Mouse (Mus musculus) intestine, embryonic 14.5 days (tissue): ENCODE measurements around the gene Pfkfb3. TPM values are rescaled to one million over a fixed set of nuclear protein-coding genes. Genes with fewer than 3 reads are reported as not detected.

Experiments used
- ATAC-seq: fragments of 200-750 bp; cut with Nextera tagmentation; replicated peaks from 2 replicates; pipeline ENCODE4 v1.8.0; 2017; ENCODE audit warnings: low read depth, moderate number of reproducible peaks, moderate TSS enrichment, moderate library complexity; ENCODE audit not compliant: low FRiP score, low TSS enrichment
- DNase-seq: peaks from one replicate; pipeline ENCODE4 v3.0.0-alpha.2; 2018; ENCODE audit warnings: low spot score
- H3K27ac ChIP-seq: fragments of 300-500 bp; sonication (generic); 2 replicates; pipeline ENCODE4 v1.5.1; 2014; ENCODE audit warnings: low read depth, mild to moderate bottlenecking, control low read depth
- H3K27me3 ChIP-seq: fragments of 300-500 bp; sonication (generic); replicated peaks from 2 replicates; pipeline ENCODE4 v1.6.1; 2014; ENCODE audit warnings: low read length, control low read depth; ENCODE audit not compliant: control insufficient read depth, insufficient read depth
- H3K36me3 ChIP-seq: fragments of 300-500 bp; sonication (generic); 2 replicates; pipeline ENCODE4 v1.6.1; 2014; ENCODE audit warnings: low read length, control low read depth; ENCODE audit not compliant: control insufficient read depth, insufficient read depth
- H3K4me1 ChIP-seq: fragments of 300-500 bp; sonication (generic); replicated peaks from 2 replicates; pipeline ENCODE4 v1.6.1; 2014; ENCODE audit warnings: low read length, control low read depth, mixed read lengths; ENCODE audit not compliant: control insufficient read depth, insufficient read depth
- H3K4me2 ChIP-seq: fragments of 300-500 bp; sonication (generic); 2 replicates; pipeline ENCODE4 v1.6.1; 2014; ENCODE audit warnings: low read length
- H3K4me3 ChIP-seq: fragments of 300-500 bp; sonication (generic); 2 replicates; pipeline ENCODE4 v1.5.1; 2014; ENCODE audit warnings: low read depth, low read length, control low read depth, mixed read lengths
- H3K9ac ChIP-seq: fragments of 300-500 bp; sonication (generic); 2 replicates; pipeline ENCODE4 v1.6.1; 2014; ENCODE audit warnings: mild to moderate bottlenecking, low read length
- H3K9me3 ChIP-seq: fragments of 300-500 bp; sonication (generic); 2 replicates; pipeline ENCODE4 v1.6.1; 2016; ENCODE audit warnings: low read length, control low read depth; ENCODE audit not compliant: control insufficient read depth
- WGBS: fragments of 180-500 bp; shearing (Covaris S2); extraction: QIAGEN DNeasy Blood & Tissue Kit; methylation state at CpG from one replicate; pipeline ENCODE4 v1.1.7; 2014; 5-methylcytosine and 5-hydroxymethylcytosine counted together
- polyA plus RNA-seq: library from polyadenylated mRNA; unstranded; fragments of >200 nt; fragmentation: Nextera tagmentation; extraction: Ambion mirVana; gene quantifications from 2 replicates; pipeline ENCODE4 v1.2.1, GENCODE M21; 2014

Gene Pfkfb3
- polyA plus RNA-seq, 1 experiment from 2014 or later, result 18.9 TPM

GRCm38 (mm10) chr2:11573684-11574083 is 19.8 kb upstream of the Pfkfb3 start:
- ATAC-seq, result no peak

DNA sequence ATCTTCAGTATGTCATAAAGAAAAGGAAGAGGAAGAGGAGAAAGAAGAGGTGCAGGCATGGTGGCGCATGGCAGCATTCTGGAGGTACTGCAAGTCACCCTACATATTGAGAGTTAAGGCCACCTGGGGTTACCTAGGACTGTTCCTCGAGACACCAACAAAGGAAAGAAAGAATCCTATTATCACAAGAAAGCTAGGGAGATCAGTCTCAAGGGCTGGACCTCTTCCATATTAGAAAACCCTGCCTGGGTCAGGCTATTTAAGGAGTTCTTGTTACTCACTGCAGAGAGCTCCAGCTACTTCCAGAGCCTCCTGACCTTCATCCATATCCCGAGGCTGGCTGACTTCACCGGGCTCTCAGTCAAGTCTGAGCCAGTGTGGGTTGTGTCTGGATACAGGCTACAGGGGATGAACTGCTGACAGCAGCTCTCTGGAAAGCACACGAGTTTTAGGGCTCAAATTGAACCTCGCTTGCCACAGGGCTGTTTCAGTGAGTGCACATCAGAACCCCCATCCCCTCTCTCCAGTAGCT is 17.2 kb upstream of the Pfkfb3 start:
- no peak overlapping the region for H3K9ac ChIP-seq
- no peaks in the 10 kb centered on the region for H3K9me3 ChIP-seq
- no peaks in the 10 kb centered on the region for H3K36me3 ChIP-seq
- H3K4me3 ChIP-seq, result no peak overlapping the region
- no peaks in the 10 kb centered on the region for H3K27me3 ChIP-seq
- WGBS, result 50% methylated on average over 6 of the region's 6 CpGs
- no peaks in the 10 kb centered on the region for H3K4me1 ChIP-seq
- no peak for ATAC-seq
- no peak overlapping the region for H3K4me2 ChIP-seq
- no peak for DNase-seq
- no peak overlapping the region for H3K27ac ChIP-seq

More at GRCm38 (mm10) chr2:11573684-11574083, 19.8 kb upstream of the Pfkfb3 start:
- Histone ChIP-seq H3K4me3 (no peak overlapping the region), H3K4me1 (no peaks in the 10 kb centered on the region), H3K4me2 (no peak overlapping the region), H3K9me3 (no peaks in the 10 kb centered on the region), H3K36me3 (no peaks in the 10 kb centered on the region), H3K9ac (no peak overlapping the region), H3K27ac (no peak overlapping the region), H3K27me3 (no peaks in the 10 kb centered on the region)
- 93% methylated on average over 1 of the region's 1 CpGs for WGBS
- DNase-seq, result no peak

- Histone ChIP-seq H3K9ac (no peak overlapping the region), H3K4me3 (no peak overlapping the region), H3K4me1 (no peaks in the 10 kb centered on the region), H3K36me3 (no peaks in the 10 kb centered on the region), H3K27ac (no peak overlapping the region), H3K27me3 (no peaks in the 10 kb centered on the region), H3K9me3 (no peaks in the 10 kb centered on the region), H3K4me2 (no peak overlapping the region)
- no peak for DNase-seq
- ATAC-seq, result no peak
- WGBS, result 79% methylated on average over 7 of the region's 7 CpGs
Observed at GRCm38 (mm10) chr2:11568471-11568870, 14.6 kb upstream of the Pfkfb3 start.

GRCm38 (mm10) chr2:11567781-11568362 is 14.0 kb upstream of the Pfkfb3 start:
- ATAC-seq (no peak), DNase-seq (peak; percentile 61)
- Histone ChIP-seq H3K27me3 (no peaks in the 10 kb centered on the region), H3K4me3 (no peak overlapping the region), H3K36me3 (no peaks in the 10 kb centered on the region), H3K9ac (no peak overlapping the region), H3K4me2 (no peak overlapping the region), H3K27ac (no peak overlapping the region), H3K9me3 (no peaks in the 10 kb centered on the region), H3K4me1 (no peaks in the 10 kb centered on the region)
- WGBS, result 67% methylated on average over 4 of the region's 4 CpGs

GRCm38 (mm10) chr2:11566898-11567297 is 13.0 kb upstream of the Pfkfb3 start:
- no peak overlapping the region for H3K9ac ChIP-seq
- DNase-seq, result no peak

GRCm38 (mm10) chr2:11566241-11566640 is 12.4 kb upstream of the Pfkfb3 start:
- Histone ChIP-seq H3K9ac (no peak overlapping the region), H3K27me3 (no peaks in the 10 kb centered on the region), H3K36me3 (no peaks in the 10 kb centered on the region), H3K4me1 (no peaks in the 10 kb centered on the region), H3K4me3 (no peak overlapping the region), H3K4me2 (no peak overlapping the region), H3K27ac (no peak overlapping the region), H3K9me3 (no peaks in the 10 kb centered on the region)
- DNase-seq, result no peak
- no peak for ATAC-seq
- 68% methylated on average over 7 of the region's 7 CpGs for WGBS

More at GRCm38 (mm10) chr2:11566898-11567297, 13.0 kb upstream of the Pfkfb3 start:
- Histone ChIP-seq H3K4me2 (no peak overlapping the region), H3K27ac (no peak overlapping the region), H3K36me3 (no peaks in the 10 kb centered on the region), H3K4me1 (no peaks in the 10 kb centered on the region), H3K4me3 (no peak overlapping the region), H3K27me3 (no peaks in the 10 kb centered on the region), H3K9me3 (no peaks in the 10 kb centered on the region)
- no peak for ATAC-seq
- 87% methylated on average over 3 of the region's 3 CpGs for WGBS

DNA sequence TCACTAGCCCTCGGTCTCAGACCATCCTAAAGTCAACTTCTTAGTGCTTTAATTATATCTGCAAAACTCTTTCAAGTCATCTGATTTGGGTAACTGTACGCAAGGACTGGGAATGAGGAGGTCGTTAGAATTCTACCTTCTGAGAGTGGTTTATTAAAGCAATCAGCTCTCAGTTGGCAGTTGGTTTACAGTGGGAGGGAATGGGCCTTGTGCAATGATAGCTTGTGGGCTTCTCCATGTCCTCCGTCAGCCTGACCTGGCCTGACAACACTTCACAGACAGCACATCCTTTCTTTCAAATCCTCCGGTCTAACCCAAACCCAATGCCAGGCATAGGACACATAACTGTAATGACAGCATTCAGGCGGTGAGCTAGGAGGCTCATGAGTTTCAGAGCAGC is 10.9 kb upstream of the Pfkfb3 start:
- Histone ChIP-seq H3K9me3 (no peaks in the 10 kb centered on the region), H3K4me2 (no peak overlapping the region), H3K27me3 (no peaks in the 10 kb centered on the region), H3K4me3 (no peak overlapping the region), H3K27ac (no peak overlapping the region), H3K9ac (no peak overlapping the region), H3K4me1 (no peaks in the 10 kb centered on the region), H3K36me3 (no peaks in the 10 kb centered on the region)
- ATAC-seq (no peak), DNase-seq (no peak)
- 82% methylated on average over 6 of the region's 6 CpGs for WGBS

- Histone ChIP-seq H3K27ac (no peak overlapping the region), H3K9ac (no peak overlapping the region), H3K4me3 (no peak overlapping the region), H3K9me3 (no peaks in the 10 kb centered on the region), H3K4me2 (no peak overlapping the region), H3K4me1 (no peaks in the 10 kb centered on the region), H3K36me3 (no peaks in the 10 kb centered on the region), H3K27me3 (no peaks in the 10 kb centered on the region)
- DNase-seq (no peak), ATAC-seq (no peak)
- WGBS, result 91% methylated on average over 17 of the region's 17 CpGs
Observed at GRCm38 (mm10) chr2:11563256-11563655, 9.4 kb upstream of the Pfkfb3 start.

DNA sequence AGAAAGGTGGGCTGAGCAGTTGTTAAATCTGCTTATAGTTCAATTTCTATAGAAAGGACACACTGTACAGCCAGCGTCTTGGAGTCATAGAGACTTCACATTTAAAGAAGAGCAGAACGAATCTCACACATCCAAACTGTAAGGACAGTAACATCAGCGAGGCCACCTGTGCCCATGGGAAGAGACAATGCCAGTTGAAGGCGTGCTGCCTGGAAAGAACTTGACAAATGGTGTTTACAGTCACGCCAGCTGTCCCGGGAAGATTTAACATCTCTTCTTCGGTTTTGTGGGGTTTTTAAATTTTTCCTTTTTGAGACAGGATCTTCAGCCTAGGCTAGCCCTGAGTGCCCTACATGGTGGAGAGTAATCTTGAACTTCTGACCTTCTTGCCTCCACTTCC is 4.8 kb upstream of the Pfkfb3 start:
- Histone ChIP-seq H3K27me3 (peaks cover 4% of the 10 kb centered on the region; the same call in 1 of the 2 replicates), H3K4me2 (no peak overlapping the region), H3K9ac (no peak overlapping the region), H3K27ac (no peak overlapping the region), H3K9me3 (no peaks in the 10 kb centered on the region), H3K4me3 (no peak overlapping the region), H3K36me3 (no peaks in the 10 kb centered on the region), H3K4me1 (no peaks in the 10 kb centered on the region)
- 73% methylated on average over 7 of the region's 7 CpGs for WGBS
- DNase-seq (no peak), ATAC-seq (no peak)
